Mouse (Mus musculus): ENCODE data around the gene Taf6l. TPM values are rescaled to one million over a fixed set of nuclear protein-coding genes. Genes with fewer than 3 reads are reported as not detected.
"Not testable (repeated sequence)": the region's sequence is repeated elsewhere in the genome, so short reads cannot be mapped to it uniquely, and the experiment has no call there.

Gene Taf6l
- total and polyA plus RNA-seq, 3 experiments = 11.9 to 22.4 (median 17.2) TPM

GRCm38 (mm10) chr19:8736160-8736467 lies 50.1 kb downstream of the Taf6l start:
- no peak for DNase-seq

- peak; percentile 94 for DNase-seq
Measured at GRCm38 (mm10) chr19:8735389-8736159, 50.6 kb downstream of the Taf6l start, which contains the start of gene Wdr74. TSS of gene Wdr74 (plus strand) at chr19:8735827.

- DNase-seq = no peak
Measured at GRCm38 (mm10) chr19:8734334-8734733, 51.9 kb downstream of the Taf6l start.

GRCm38 (mm10) chr19:8728335-8729099 lies 57.7 kb downstream of the Taf6l start:
- not testable (repeated sequence) for DNase-seq

- DNase-seq = no peak
Measured at GRCm38 (mm10) chr19:8727495-8728114, 58.6 kb downstream of the Taf6l start.

GRCm38 (mm10) chr19:8726609-8727390 lies 59.4 kb downstream of the Taf6l start:
- no peak for DNase-seq

- no peak for DNase-seq
Measured at GRCm38 (mm10) chr19:8725081-8725613, 61.1 kb downstream of the Taf6l start.

Small RNA genes within 50 kb of the gene (microRNA-seq; reads per million reads assigned to microRNA genes)
- 0 reads per million in 2 experiments for gene Mir6992

Other genes with a start within 250 kb of the Taf6l start
Only the 30 nearest of the 33 such genes appear.
- not detected for gene Slc22a6, start 168.4 kb downstream of the Taf6l start, total RNA-seq (2021)
- gene Slc22a6, start 168.4 kb downstream of the Taf6l start, polyA plus RNA-seq (2012; rRNA removed) = 0.06 TPM in 1 of 2 replicates, not detected in the other
- 1 to 10 TPM in 1 of 2 experiments, under 1 TPM in 1; 0.86 to 1.9 TPM for gene Chrm1, start 122.6 kb downstream of the Taf6l start, total RNA-seq (2021)
- gene Chrm1, start 122.6 kb downstream of the Taf6l start, polyA plus RNA-seq (2012; rRNA removed) = 1.1 and 1.5 TPM in 2 replicates
- 100 to 1,000 TPM; 202 to 548 TPM for gene Slc3a2, start 63.0 kb downstream of the Taf6l start, total RNA-seq (2021)
- 162 and 192 TPM in 2 replicates for gene Slc3a2, start 63.0 kb downstream of the Taf6l start, polyA plus RNA-seq (2012; rRNA removed)
- gene Wdr74, start 50.6 kb downstream of the Taf6l start, total RNA-seq (2021) = 10 to 100 TPM; 54.3 to 77.1 TPM
- 23.4 and 24.0 TPM in 2 replicates for gene Wdr74, start 50.6 kb downstream of the Taf6l start, polyA plus RNA-seq (2012; rRNA removed)
- gene 1700092M07Rik, start 45.7 kb downstream of the Taf6l start, total RNA-seq (2021) = under 1 TPM; 0.79 to 0.84 TPM
- gene 1700092M07Rik, start 45.7 kb downstream of the Taf6l start, polyA plus RNA-seq (2012; rRNA removed) = not detected in 2 replicates
- 10 to 100 TPM; 80.4 to 95.4 TPM for gene Stx5a, start 45.0 kb downstream of the Taf6l start, total RNA-seq (2021)
- gene Stx5a, start 45.0 kb downstream of the Taf6l start, polyA plus RNA-seq (2012; rRNA removed) = 67.1 and 73.5 TPM in 2 replicates
- 100 to 1,000 TPM; 102 to 165 TPM for gene Nxf1, start 29.3 kb downstream of the Taf6l start, total RNA-seq (2021)
- gene Nxf1, start 29.3 kb downstream of the Taf6l start, polyA plus RNA-seq (2012; rRNA removed) = 43.4 and 48.0 TPM in 2 replicates
- gene Tmem223, start 15.4 kb downstream of the Taf6l start, total RNA-seq (2021) = 100 to 1,000 TPM; 114 to 134 TPM
- gene Tmem223, start 15.4 kb downstream of the Taf6l start, polyA plus RNA-seq (2012; rRNA removed) = 352 and 381 TPM in 2 replicates
- gene Tmem179b, start 11.9 kb downstream of the Taf6l start, total RNA-seq (2021) = 10 to 100 TPM; 60.9 to 62.7 TPM
- 163 and 218 TPM in 2 replicates for gene Tmem179b, start 11.9 kb downstream of the Taf6l start, polyA plus RNA-seq (2012; rRNA removed)
- 100 to 1,000 TPM in 1 of 2 experiments, 10 to 100 TPM in 1; 71.9 to 103 TPM for gene Polr2g, start 12.2 kb upstream of the Taf6l start, total RNA-seq (2021)
- gene Polr2g, start 12.2 kb upstream of the Taf6l start, polyA plus RNA-seq (2012; rRNA removed) = 24.0 and 25.9 TPM in 2 replicates
- gene Zbtb3, start 16.1 kb upstream of the Taf6l start, total RNA-seq (2021) = 1 to 10 TPM; 2.1 to 3.4 TPM
- gene Zbtb3, start 16.1 kb upstream of the Taf6l start, polyA plus RNA-seq (2012; rRNA removed) = 1.9 and 2.4 TPM in 2 replicates
- gene Ttc9c, start 32.9 kb upstream of the Taf6l start, total RNA-seq (2021) = 10 to 100 TPM; 28.8 to 39.3 TPM
- gene Ttc9c, start 32.9 kb upstream of the Taf6l start, polyA plus RNA-seq (2012; rRNA removed) = 5.4 and 7.0 TPM in 2 replicates
- gene Hnrnpul2, start 33.6 kb upstream of the Taf6l start, total RNA-seq (2021) = 10 to 100 TPM; 56.3 to 57.4 TPM
- 8.4 and 10.0 TPM in 2 replicates for gene Hnrnpul2, start 33.6 kb upstream of the Taf6l start, polyA plus RNA-seq (2012; rRNA removed)
- 10 to 100 TPM in 1 of 2 experiments, not detected in 1; 11.6 TPM for gene AC129217.1, start 43.4 kb upstream of the Taf6l start, total RNA-seq (2021)
- gene AC129217.1, start 43.4 kb upstream of the Taf6l start, polyA plus RNA-seq (2012; rRNA removed) = not detected in 2 replicates
- 100 to 1,000 TPM; 178 to 191 TPM for gene Bscl2, start 51.0 kb upstream of the Taf6l start, total RNA-seq (2021)
- 373 and 386 TPM in 2 replicates for gene Bscl2, start 51.0 kb upstream of the Taf6l start, polyA plus RNA-seq (2012; rRNA removed)
- gene Gng3, start 52.8 kb upstream of the Taf6l start, total RNA-seq (2021) = 1 to 10 TPM; 5.7 to 7.0 TPM
- gene Gng3, start 52.8 kb upstream of the Taf6l start, polyA plus RNA-seq (2012; rRNA removed) = 6.8 and 7.3 TPM in 2 replicates
- 1 to 10 TPM; 2.2 to 6.2 TPM for gene Lrrn4cl, start 64.4 kb upstream of the Taf6l start, total RNA-seq (2021)
- 1.2 and 1.3 TPM in 2 replicates for gene Lrrn4cl, start 64.4 kb upstream of the Taf6l start, polyA plus RNA-seq (2012; rRNA removed)
- 100 to 1,000 TPM; 197 to 224 TPM for gene Ubxn1, start 85.1 kb upstream of the Taf6l start, total RNA-seq (2021)
- 140 and 142 TPM in 2 replicates for gene Ubxn1, start 85.1 kb upstream of the Taf6l start, polyA plus RNA-seq (2012; rRNA removed)
- 10 to 100 TPM; 48.7 to 76.9 TPM for gene Uqcc3, start 94.5 kb upstream of the Taf6l start, total RNA-seq (2021)
- 16.0 and 18.1 TPM in 2 replicates for gene Uqcc3, start 94.5 kb upstream of the Taf6l start, polyA plus RNA-seq (2012; rRNA removed)
- gene Lbhd1, start 97.3 kb upstream of the Taf6l start, total RNA-seq (2021) = 10 to 100 TPM in 1 of 2 experiments, 1 to 10 TPM in 1; 5.8 to 13.3 TPM
- 0.28 and 1.1 TPM in 2 replicates for gene Lbhd1, start 97.3 kb upstream of the Taf6l start, polyA plus RNA-seq (2012; rRNA removed)
- not detected for gene Gm49403, start 97.5 kb upstream of the Taf6l start, total RNA-seq (2021)
- not detected in 2 replicates for gene Gm49403, start 97.5 kb upstream of the Taf6l start, polyA plus RNA-seq (2012; rRNA removed)
- 10 to 100 TPM; 46.8 to 53.6 TPM for gene 1810009A15Rik, start 102.4 kb upstream of the Taf6l start, total RNA-seq (2021)
- 4.3 and 5.6 TPM in 2 replicates for gene 1810009A15Rik, start 102.4 kb upstream of the Taf6l start, polyA plus RNA-seq (2012; rRNA removed)
- 1 to 10 TPM; 3.2 to 4.5 TPM for gene Gm49416, start 102.5 kb upstream of the Taf6l start, total RNA-seq (2021)
- not detected in 2 replicates for gene Gm49416, start 102.5 kb upstream of the Taf6l start, polyA plus RNA-seq (2012; rRNA removed)
- 10 to 100 TPM; 21.5 to 23.7 TPM for gene Ints5, start 106.6 kb upstream of the Taf6l start, total RNA-seq (2021)
- 23.5 and 29.6 TPM in 2 replicates for gene Ints5, start 106.6 kb upstream of the Taf6l start, polyA plus RNA-seq (2012; rRNA removed)
- gene Ganab, start 111.7 kb upstream of the Taf6l start, total RNA-seq (2021) = 100 to 1,000 TPM; 172 to 199 TPM
- gene Ganab, start 111.7 kb upstream of the Taf6l start, polyA plus RNA-seq (2012; rRNA removed) = 77.2 and 98.7 TPM in 2 replicates
- 10 to 100 TPM; 57.0 to 70.5 TPM for gene B3gat3, start 134.0 kb upstream of the Taf6l start, total RNA-seq (2021)
- 147 and 159 TPM in 2 replicates for gene B3gat3, start 134.0 kb upstream of the Taf6l start, polyA plus RNA-seq (2012; rRNA removed)
- 10 to 100 TPM; 37.0 to 46.9 TPM for gene Rom1, start 142.9 kb upstream of the Taf6l start, total RNA-seq (2021)
- gene Rom1, start 142.9 kb upstream of the Taf6l start, polyA plus RNA-seq (2012; rRNA removed) = 105 and 116 TPM in 2 replicates
- 10 to 100 TPM; 39.7 to 51.0 TPM for gene Eml3, start 143.1 kb upstream of the Taf6l start, total RNA-seq (2021)
- gene Eml3, start 143.1 kb upstream of the Taf6l start, polyA plus RNA-seq (2012; rRNA removed) = 70.6 and 80.7 TPM in 2 replicates
- 10 to 100 TPM; 81.8 to 86.1 TPM for gene Mta2, start 155.5 kb upstream of the Taf6l start, total RNA-seq (2021)
- 15.9 and 20.6 TPM in 2 replicates for gene Mta2, start 155.5 kb upstream of the Taf6l start, polyA plus RNA-seq (2012; rRNA removed)
- 10 to 100 TPM; 19.6 to 23.9 TPM for gene Tut1, start 167.4 kb upstream of the Taf6l start, total RNA-seq (2021)
- 16.3 and 22.4 TPM in 2 replicates for gene Tut1, start 167.4 kb upstream of the Taf6l start, polyA plus RNA-seq (2012; rRNA removed)

Data from adrenal gland, adult 2 months (tissue).